Mouse (Mus musculus) forebrain, embryonic 13.5 days (tissue): ENCODE data around the gene Dcun1d2. TPM values are rescaled to one million over a fixed set of nuclear protein-coding genes. Genes with fewer than 3 reads are reported as not detected.

Experiments used
- ATAC-seq: fragments of 200-750 bp; cut with Nextera tagmentation; 2 replicates; pipeline ENCODE4 v1.8.0; 2017
- H3K27ac ChIP-seq: fragments of 300-500 bp; sonication (generic); 2 replicates; pipeline ENCODE4 v1.5.1; 2015; ENCODE audit warnings: inconsistent platforms, mild to moderate bottlenecking, moderate library complexity
- H3K27me3 ChIP-seq: fragments of 300-500 bp; sonication (generic); 2 replicates; pipeline ENCODE4 v1.6.1; 2015; ENCODE audit warnings: mild to moderate bottlenecking, inconsistent platforms
- H3K36me3 ChIP-seq: fragments of 300-500 bp; sonication (generic); 2 replicates; pipeline ENCODE4 v1.6.1; 2015; ENCODE audit warnings: mild to moderate bottlenecking, inconsistent platforms; ENCODE audit not compliant: poor library complexity, severe bottlenecking
- H3K4me1 ChIP-seq: fragments of 300-500 bp; sonication (generic); 2 replicates; pipeline ENCODE4 v1.6.1; 2015; ENCODE audit warnings: inconsistent platforms
- H3K4me2 ChIP-seq: fragments of 300-500 bp; sonication (generic); 2 replicates; pipeline ENCODE4 v1.6.1; 2015; ENCODE audit warnings: inconsistent platforms, mild to moderate bottlenecking, moderate library complexity
- H3K4me3 ChIP-seq: fragments of 300-500 bp; sonication (generic); 2 replicates; pipeline ENCODE4 v1.5.1; 2015; ENCODE audit warnings: mild to moderate bottlenecking, inconsistent platforms
- H3K9ac ChIP-seq: fragments of 300-500 bp; sonication (generic); 2 replicates; pipeline ENCODE4 v1.6.1; 2015; ENCODE audit warnings: mild to moderate bottlenecking, inconsistent platforms
- H3K9me3 ChIP-seq: fragments of 300-500 bp; sonication (generic); replicated peaks from 2 replicates; pipeline ENCODE4 v1.6.1; 2016; ENCODE audit warnings: inconsistent platforms
- WGBS: fragments of 180-500 bp; shearing (Covaris S2); methylation state at CpG from one replicate; pipeline ENCODE4 v1.1.7; 2015; 5-methylcytosine and 5-hydroxymethylcytosine counted together
- polyA plus RNA-seq: library from polyadenylated mRNA; unstranded; fragments of >200 nt; fragmentation: Nextera tagmentation; extraction: Ambion mirVana; gene quantifications from 2 replicates; pipeline ENCODE4 v1.2.1, GENCODE M21; 2015

Gene Dcun1d2
- polyA plus RNA-seq, 1 experiment from 2014 or later = 31.6 TPM

GRCm38 (mm10) chr8:13252837-13253236 is 35.1 kb downstream of the Dcun1d2 start:
- H3K4me3 ChIP-seq = no peak overlapping the region
- 93% methylated on average over 13 of the region's 13 CpGs for WGBS
- H3K9ac ChIP-seq = no peak overlapping the region
- H3K36me3 ChIP-seq = peaks cover 28% of the 10 kb centered on the region
- no peak for ATAC-seq
- H3K27me3 ChIP-seq = 0 out of 2 replicates have a peak, but pooled peaks cover 5% of the 10 kb centered on the region
- H3K9me3 ChIP-seq = no peaks in the 10 kb centered on the region
- H3K4me2 ChIP-seq = no peak overlapping the region
- H3K4me1 ChIP-seq = no peaks in the 10 kb centered on the region
- H3K27ac ChIP-seq = no peak overlapping the region

- H3K27me3 ChIP-seq = no peaks in the 10 kb centered on the region
- no peak for ATAC-seq
- no peaks in the 10 kb centered on the region for H3K9me3 ChIP-seq
- no peak overlapping the region for H3K4me3 ChIP-seq
- WGBS = 91% methylated on average over 11 of the region's 11 CpGs
- no peak overlapping the region for H3K27ac ChIP-seq
- no peaks in the 10 kb centered on the region for H3K4me1 ChIP-seq
- H3K36me3 ChIP-seq = no peaks in the 10 kb centered on the region
- no peak overlapping the region for H3K4me2 ChIP-seq
- H3K9ac ChIP-seq = no peak overlapping the region
Measured at GRCm38 (mm10) chr8:13244343-13244880, 43.5 kb downstream of the Dcun1d2 start.

- no peaks in the 10 kb centered on the region for H3K27me3 ChIP-seq
- no peak for ATAC-seq
- 78% methylated on average over 10 of the region's 10 CpGs for WGBS
- no peak overlapping the region for H3K4me3 ChIP-seq
- H3K9me3 ChIP-seq = no peaks in the 10 kb centered on the region
- no peak overlapping the region for H3K4me2 ChIP-seq
- H3K36me3 ChIP-seq = no peaks in the 10 kb centered on the region
- no peak overlapping the region for H3K27ac ChIP-seq
- no peaks in the 10 kb centered on the region for H3K4me1 ChIP-seq
- H3K9ac ChIP-seq = no peak overlapping the region
Measured at GRCm38 (mm10) chr8:13242985-13243870, 44.7 kb downstream of the Dcun1d2 start.

GRCm38 (mm10) chr8:13240691-13241090 is 47.2 kb downstream of the Dcun1d2 start:
- H3K9ac ChIP-seq = no peak overlapping the region
- no peak for ATAC-seq

GRCm38 (mm10) chr8:13240055-13240454 is 47.9 kb downstream of the Dcun1d2 start:
- WGBS = 91% methylated on average over 9 of the region's 9 CpGs
- no peak for ATAC-seq
- H3K9ac ChIP-seq = no peak overlapping the region
- H3K27ac ChIP-seq = no peak overlapping the region
- H3K4me1 ChIP-seq = no peaks in the 10 kb centered on the region
- H3K4me2 ChIP-seq = no peak overlapping the region
- no peaks in the 10 kb centered on the region for H3K9me3 ChIP-seq
- no peaks in the 10 kb centered on the region for H3K27me3 ChIP-seq
- H3K4me3 ChIP-seq = no peak overlapping the region
- H3K36me3 ChIP-seq = no peaks in the 10 kb centered on the region

More at GRCm38 (mm10) chr8:13240691-13241090, 47.2 kb downstream of the Dcun1d2 start:
- Histone ChIP-seq H3K9me3 (no peaks in the 10 kb centered on the region), H3K4me3 (no peak overlapping the region), H3K4me1 (no peaks in the 10 kb centered on the region), H3K36me3 (no peaks in the 10 kb centered on the region), H3K27ac (no peak overlapping the region), H3K27me3 (no peaks in the 10 kb centered on the region), H3K4me2 (no peak overlapping the region)
- WGBS = 85% methylated on average over 7 of the region's 7 CpGs

GRCm38 (mm10) chr8:13234803-13235202 is 53.1 kb downstream of the Dcun1d2 start:
- Histone ChIP-seq H3K4me3 (no peak overlapping the region), H3K9ac (no peak overlapping the region), H3K27me3 (no peaks in the 10 kb centered on the region), H3K4me2 (no peak overlapping the region), H3K36me3 (no peaks in the 10 kb centered on the region), H3K27ac (no peak overlapping the region), H3K9me3 (no peaks in the 10 kb centered on the region), H3K4me1 (no peaks in the 10 kb centered on the region)
- 92% methylated on average over 13 of the region's 13 CpGs for WGBS
- no peak for ATAC-seq

- ATAC-seq = no peak
- Histone ChIP-seq H3K4me1 (peaks cover 8% of the 10 kb centered on the region; the same call in 1 of the 2 replicates), H3K4me3 (no peak overlapping the region), H3K9me3 (no peaks in the 10 kb centered on the region), H3K27me3 (no peaks in the 10 kb centered on the region), H3K36me3 (no peaks in the 10 kb centered on the region), H3K9ac (no peak overlapping the region), H3K4me2 (no peak overlapping the region), H3K27ac (no peak overlapping the region)
- 95% methylated on average over 4 of the region's 4 CpGs for WGBS
Measured at GRCm38 (mm10) chr8:13230471-13230870, 57.5 kb downstream of the Dcun1d2 start.

GRCm38 (mm10) chr8:13229802-13230201 is 58.1 kb downstream of the Dcun1d2 start:
- Histone ChIP-seq H3K4me1 (peaks cover 8% of the 10 kb centered on the region; the same call in 1 of the 2 replicates), H3K4me3 (no peak overlapping the region), H3K27me3 (no peaks in the 10 kb centered on the region), H3K9me3 (no peaks in the 10 kb centered on the region), H3K27ac (no peak overlapping the region), H3K9ac (no peak overlapping the region), H3K4me2 (no peak overlapping the region), H3K36me3 (no peaks in the 10 kb centered on the region)
- no peak for ATAC-seq
- WGBS = 91% methylated on average over 12 of the region's 12 CpGs

GRCm38 (mm10) chr8:13228923-13229610 is 58.9 kb downstream of the Dcun1d2 start:
- Histone ChIP-seq H3K27ac (no peak overlapping the region), H3K9ac (no peak overlapping the region), H3K4me1 (peaks cover 8% of the 10 kb centered on the region; the same call in 1 of the 2 replicates), H3K9me3 (no peaks in the 10 kb centered on the region), H3K4me2 (no peak overlapping the region), H3K36me3 (no peaks in the 10 kb centered on the region), H3K27me3 (no peaks in the 10 kb centered on the region), H3K4me3 (no peak overlapping the region)
- WGBS = 70% methylated on average over 9 of the region's 9 CpGs
- no peak for ATAC-seq

- ATAC-seq = no peak
- peaks cover 8% of the 10 kb centered on the region; the same call in 1 of the 2 replicates for H3K4me1 ChIP-seq
- H3K27me3 ChIP-seq = no peaks in the 10 kb centered on the region
- H3K9ac ChIP-seq = no peak overlapping the region
- H3K4me3 ChIP-seq = no peak overlapping the region
- H3K9me3 ChIP-seq = no peaks in the 10 kb centered on the region
- H3K27ac ChIP-seq = no peak overlapping the region
- WGBS = 76% methylated on average over 3 of the region's 3 CpGs
- H3K36me3 ChIP-seq = no peaks in the 10 kb centered on the region
- no peak overlapping the region for H3K4me2 ChIP-seq
Measured at GRCm38 (mm10) chr8:13227184-13227583, 60.7 kb downstream of the Dcun1d2 start.

- ATAC-seq = peak; percentile 59; the same call in 1 of the 2 replicates
- 6% methylated on average over 6 of the region's 6 CpGs for WGBS
- H3K9ac ChIP-seq = no peak overlapping the region
- no peak overlapping the region for H3K4me3 ChIP-seq
- H3K36me3 ChIP-seq = no peaks in the 10 kb centered on the region
- no peak overlapping the region for H3K4me2 ChIP-seq
- H3K4me1 ChIP-seq = peaks cover 8% of the 10 kb centered on the region
- no peaks in the 10 kb centered on the region for H3K9me3 ChIP-seq
- H3K27me3 ChIP-seq = no peaks in the 10 kb centered on the region
- 0 out of 2 replicates have a peak overlapping the region, but pooled peaks have one; percentile 14 for H3K27ac ChIP-seq
Measured at GRCm38 (mm10) chr8:13226288-13226687, 61.6 kb downstream of the Dcun1d2 start.

- no peak overlapping the region for H3K27ac ChIP-seq
- ATAC-seq = no peak
- H3K4me3 ChIP-seq = no peak overlapping the region
- H3K9ac ChIP-seq = no peak overlapping the region
- H3K36me3 ChIP-seq = no peaks in the 10 kb centered on the region
- no peaks in the 10 kb centered on the region for H3K9me3 ChIP-seq
- 87% methylated on average over 9 of the region's 9 CpGs for WGBS
- no peaks in the 10 kb centered on the region for H3K27me3 ChIP-seq
- H3K4me1 ChIP-seq = peaks cover 8% of the 10 kb centered on the region
- no peak overlapping the region for H3K4me2 ChIP-seq
Measured at GRCm38 (mm10) chr8:13224426-13224825, 63.5 kb downstream of the Dcun1d2 start.
